Mouse (Mus musculus) CH12.LX (cell line): ENCODE measurements at regions not wholly inside any gene's neighbourhood (a gene's known extent, or its start where the extent isn't known, plus 50 kb on each side); places are given as distances from the start of the nearest gene placed in this dataset.

Experiments
- DNase-seq: peaks from one replicate; pipeline ENCODE4 v3.0.0-alpha.2; 2013; ENCODE audit errors: extremely low read depth
- H3K27ac ChIP-seq: 2 replicates; pipeline ENCODE4 v1.5.1; 2012; ENCODE audit warnings: low read depth, mild to moderate bottlenecking, control low read depth, moderate library complexity; ENCODE audit not compliant: insufficient read depth
- H3K27me3 ChIP-seq: replicated peaks from 2 replicates; pipeline ENCODE3; 2012; ENCODE audit warnings: inconsistent platforms
- H3K36me3 ChIP-seq, 2 experiments: replicated peaks in 1 of 2; 2 replicates each; pipeline versions ENCODE3 to v1.6.1; 2012; ENCODE audit warnings: inconsistent platforms in 1 of 2, low read length in 1 of 2, mild to moderate bottlenecking in 1 of 2, mixed read lengths in 1 of 2, moderate library complexity in 1 of 2; ENCODE audit not compliant: control insufficient read depth in 1 of 2, insufficient read depth in 1 of 2
- H3K4me1 ChIP-seq, 2 experiments: 2 replicates each; pipeline ENCODE4 v1.6.1; 2012; ENCODE audit warnings: inconsistent platforms in 1 of 2, moderate library complexity in 1 of 2; ENCODE audit not compliant: insufficient read depth in 2 of 2, control insufficient read depth in 1 of 2
- H3K4me2 ChIP-seq: 2 replicates; pipeline ENCODE4 v1.6.1; 2012; ENCODE audit warnings: low read depth, mild to moderate bottlenecking, control low read depth; ENCODE audit not compliant: poor library complexity, insufficient read depth, severe bottlenecking
- H3K4me3 ChIP-seq, 3 experiments: fragments of 150-350 bp in 1 of 3; sonication (generic) in 1 of 3; replicated peaks in 1 of 3; 2 replicates each; pipeline versions ENCODE3 to v1.5.1; 2011 to 2012; ENCODE audit warnings: low read depth in 2 of 3, low read length in 2 of 3, mild to moderate bottlenecking in 2 of 3, moderate library complexity in 2 of 3, control low read depth in 1 of 3, improper control_type of control experiment in 1 of 3, inconsistent platforms in 1 of 3, mixed read lengths in 1 of 3; ENCODE audit not compliant: poor library complexity in 1 of 3
- H3K79me2 ChIP-seq: replicated peaks from 2 replicates; pipeline ENCODE4 v1.6.1; 2012; ENCODE audit warnings: mild to moderate bottlenecking, moderate library complexity; ENCODE audit not compliant: control insufficient read depth, poor library complexity, insufficient read depth, severe bottlenecking; ENCODE audit errors: extremely low read depth
- H3K9ac ChIP-seq: 2 replicates; pipeline ENCODE4 v1.6.1; 2012; ENCODE audit warnings: low read depth, mild to moderate bottlenecking, control low read depth, moderate library complexity; ENCODE audit not compliant: insufficient read depth
- H3K9me3 ChIP-seq: replicated peaks from 2 replicates; pipeline ENCODE3; 2012; ENCODE audit warnings: low read length, inconsistent platforms, mixed read lengths
- CHD1 ChIP-seq: IDR thresholded peaks from 2 replicates; pipeline ENCODE4 v1.6.1; 2012; ENCODE audit warnings: low read depth, low read length, improper control_type of control experiment, inconsistent platforms
- CHD2 ChIP-seq: IDR thresholded peaks from 2 replicates; pipeline ENCODE4 v1.6.1; 2011; ENCODE audit warnings: low read length, improper control_type of control experiment
- E2F4 ChIP-seq: IDR thresholded peaks from 2 replicates; pipeline ENCODE4 v1.6.1; 2011; ENCODE audit warnings: low read depth, low read length, improper control_type of control experiment; ENCODE audit not compliant: insufficient replicate concordance
- ETS1 ChIP-seq: conservative IDR thresholded peaks from 2 replicates; pipeline ENCODE4 v1.6.1; 2012; ENCODE audit warnings: low read depth, mild to moderate bottlenecking, inconsistent platforms, low read length, improper control_type of control experiment, moderate library complexity
- GABPA ChIP-seq: IDR thresholded peaks from 2 replicates; pipeline ENCODE4 v1.6.1; 2012; ENCODE audit warnings: low read depth, low read length, improper control_type of control experiment, inconsistent platforms; ENCODE audit not compliant: insufficient replicate concordance
- HCFC1 ChIP-seq: IDR thresholded peaks from 2 replicates; pipeline ENCODE4 v1.6.1; 2012; ENCODE audit warnings: low read depth, mild to moderate bottlenecking, inconsistent platforms, low read length, improper control_type of control experiment
- JUN ChIP-seq: IDR thresholded peaks from 2 replicates; pipeline ENCODE4 v1.6.1; 2011; ENCODE audit warnings: low read depth, mild to moderate bottlenecking, low read length, improper control_type of control experiment, moderate library complexity; ENCODE audit not compliant: insufficient read depth
- JUND ChIP-seq: conservative IDR thresholded peaks from 2 replicates; pipeline ENCODE4 v1.6.1; 2011; ENCODE audit warnings: low read depth, low read length, improper control_type of control experiment
- KAT2A ChIP-seq: IDR thresholded peaks from 2 replicates; pipeline ENCODE4 v1.6.1; 2012; ENCODE audit warnings: low read length, improper control_type of control experiment, inconsistent platforms; ENCODE audit not compliant: insufficient replicate concordance
- MAFK ChIP-seq: IDR thresholded peaks from 2 replicates; pipeline ENCODE4 v1.6.1; 2011; ENCODE audit warnings: low read length, improper control_type of control experiment; ENCODE audit not compliant: insufficient replicate concordance
- MAX ChIP-seq: IDR thresholded peaks from 2 replicates; pipeline ENCODE4 v1.6.1; 2011; ENCODE audit warnings: low read length, improper control_type of control experiment
- MEF2A ChIP-seq: IDR thresholded peaks from 2 replicates; pipeline ENCODE4 v1.6.1; 2014; ENCODE audit warnings: low read depth, mild to moderate bottlenecking, inconsistent platforms, low read length, improper control_type of control experiment, borderline replicate concordance
- NELFE ChIP-seq: IDR thresholded peaks from 2 replicates; pipeline ENCODE4 v1.6.1; 2011; ENCODE audit warnings: low read depth, low read length, improper control_type of control experiment
- NRF1 ChIP-seq: IDR thresholded peaks from 2 replicates; pipeline ENCODE4 v1.6.1; 2014; ENCODE audit warnings: low read depth, mild to moderate bottlenecking, inconsistent platforms, low read length, improper control_type of control experiment, moderate library complexity
- PAX5 ChIP-seq: IDR thresholded peaks from 2 replicates; pipeline ENCODE4 v1.6.1; 2012; ENCODE audit warnings: low read length, inconsistent platforms, mixed read lengths
- POLR2A ChIP-seq: IDR thresholded peaks from 2 replicates; pipeline ENCODE4 v1.6.1; 2011; ENCODE audit warnings: low read depth, mild to moderate bottlenecking, improper control_type of control experiment, low read length
- POLR2AphosphoS2 ChIP-seq: IDR thresholded peaks from 2 replicates; pipeline ENCODE4 v1.6.1; 2011; ENCODE audit warnings: low read depth, low read length, improper control_type of control experiment
- RAD21 ChIP-seq: IDR thresholded peaks from 2 replicates; pipeline ENCODE4 v1.6.1; 2011; ENCODE audit warnings: low read depth, mild to moderate bottlenecking, low read length, improper control_type of control experiment, moderate library complexity
- RCOR1 ChIP-seq: conservative IDR thresholded peaks from 2 replicates; pipeline ENCODE4 v1.6.1; 2012; ENCODE audit warnings: low read depth, mild to moderate bottlenecking, inconsistent platforms, low read length, improper control_type of control experiment
- SMC3 ChIP-seq: IDR thresholded peaks from 2 replicates; pipeline ENCODE4 v1.6.1; 2011; ENCODE audit warnings: low read depth, low read length, improper control_type of control experiment
- TBP ChIP-seq: conservative IDR thresholded peaks from 2 replicates; pipeline ENCODE4 v1.6.1; 2011; ENCODE audit warnings: low read depth, low read length, improper control_type of control experiment
- UBTF ChIP-seq: IDR thresholded peaks from 2 replicates; pipeline ENCODE4 v1.6.1; 2012; ENCODE audit warnings: low read depth, mild to moderate bottlenecking, inconsistent platforms, low read length, improper control_type of control experiment, moderate library complexity
- USF1 ChIP-seq: IDR thresholded peaks from 2 replicates; pipeline ENCODE4 v1.6.1; 2014; ENCODE audit warnings: low read depth, mild to moderate bottlenecking, inconsistent platforms, low read length, improper control_type of control experiment
- USF2 ChIP-seq: conservative IDR thresholded peaks from 2 replicates; pipeline ENCODE4 v1.6.1; 2011; ENCODE audit warnings: low read depth, low read length, improper control_type of control experiment
- ZC3H11A ChIP-seq: IDR thresholded peaks from 2 replicates; pipeline ENCODE4 v1.6.1; 2012; ENCODE audit warnings: low read depth, mild to moderate bottlenecking, inconsistent platforms, low read length, improper control_type of control experiment
- dilution Hi-C: fragments of 300-500 bp; cut with MboI; formaldehyde crosslinking; loops from 2 replicates; pipeline ENCODE4 v1.14.3; 2020; ENCODE audit warnings: low sequenced_read_pairs; ENCODE audit not compliant: extremely low pct_unique_long_range_greater_than_20kb, extremely low pct_ligation_motif_present
- in situ Hi-C: fragments of 300-500 bp; cut with MboI; formaldehyde crosslinking; loops from 3 replicates; pipeline ENCODE4 v1.14.3; 2019; ENCODE audit warnings: low sequenced_read_pairs, low pct_ligation_motif_present, low pct_unique_long_range_greater_than_20kb, mixed read lengths

DNA sequence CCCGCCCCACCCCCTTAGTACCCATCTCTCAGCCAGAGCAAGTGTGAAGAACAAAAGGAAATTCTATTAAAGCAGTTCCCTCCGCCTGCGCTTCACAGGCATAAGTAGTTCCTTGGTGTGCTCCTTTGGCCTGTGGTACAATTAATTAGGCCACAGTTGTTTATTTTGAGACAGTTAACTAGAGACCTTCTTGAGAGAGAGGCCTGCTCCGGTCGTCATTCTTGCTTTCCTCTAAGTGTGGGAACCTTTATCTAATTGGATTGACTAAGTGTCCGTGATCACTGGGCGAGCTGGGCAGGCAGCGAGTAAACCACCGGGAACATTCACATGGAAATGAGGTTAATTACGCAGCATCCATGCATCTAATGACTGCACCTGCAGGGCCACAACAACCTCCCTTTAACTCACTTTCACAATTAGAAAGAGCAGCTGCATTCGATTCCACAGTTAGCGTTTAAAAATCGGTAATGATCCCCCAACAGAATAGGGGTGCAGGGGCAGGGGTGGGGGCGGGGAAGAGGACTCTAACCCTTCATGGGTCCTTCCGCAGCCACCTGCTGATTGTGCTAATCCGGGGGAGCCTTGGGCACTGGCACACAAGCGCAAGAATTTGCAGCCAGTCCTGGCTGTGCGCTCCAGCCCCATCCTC, 584.3 kb upstream of the Sox9 start:
- Histone ChIP-seq H3K4me3 (no peak overlapping the region), H3K36me3 (no peaks in the 10 kb centered on the region), H3K4me2 (no peak overlapping the region), H3K9ac (no peak overlapping the region), H3K9me3 (peaks cover 77% of the 10 kb centered on the region), H3K4me1 (no peaks in the 10 kb centered on the region), H3K27me3 (no peaks in the 10 kb centered on the region), H3K79me2 (no peaks in the 10 kb centered on the region), H3K27ac (no peak overlapping the region)
- dilution Hi-C loops = no loop called here
- in situ Hi-C loops = no loop called here
- TF ChIP-seq MAFK (no peak), ZC3H11A (no peak), RCOR1 (no peak), KAT2A (no peak), NRF1 (no peak), GABPA (no peak), NELFE (no peak), CHD1 (no peak), SMC3 (no peak), CHD2 (no peak), PAX5 (no peak), MEF2A (no peak), E2F4 (no peak), JUN (no peak), ETS1 (no peak)
- DNase-seq = no peak

DNA sequence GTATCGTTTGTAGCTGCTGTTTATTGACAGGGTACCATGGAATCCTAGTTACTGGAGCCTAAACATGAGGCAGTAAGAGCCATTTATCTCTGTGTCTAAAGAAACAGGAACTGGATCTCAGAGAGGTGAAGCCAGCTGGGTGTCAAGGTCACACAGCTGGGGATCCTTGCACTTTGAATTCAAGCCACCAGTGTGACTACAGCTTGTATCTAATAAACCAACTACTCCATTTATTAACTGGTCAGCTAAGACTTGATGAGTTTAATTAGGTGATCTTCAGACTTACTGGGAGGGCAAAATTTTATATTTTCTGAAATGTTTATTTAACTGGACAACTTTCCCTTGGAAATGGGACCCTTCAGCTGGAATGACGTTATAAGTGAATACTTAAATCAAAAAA, 577.5 kb upstream of the Sox9 start:
- no peaks in the 10 kb centered on the region for H3K4me1 ChIP-seq
- no peaks in the 10 kb centered on the region for H3K79me2 ChIP-seq
- no peak for DNase-seq
- no peak overlapping the region for H3K9ac ChIP-seq
- H3K27ac ChIP-seq = no peak overlapping the region
- TF ChIP-seq SMC3 (no peak), UBTF (no peak), HCFC1 (no peak), E2F4 (no peak), USF2 (no peak), POLR2A (no peak), RAD21 (no peak), MAFK (no peak), CHD2 (no peak), NRF1 (no peak), TBP (no peak), JUND (no peak), KAT2A (no peak), CHD1 (no peak), MEF2A (no peak), POLR2AphosphoS2 (no peak), USF1 (no peak), MAX (no peak), RCOR1 (no peak), NELFE (no peak)
- TF ChIP-seq, all 38 proteins: peak for 0
- H3K4me3 ChIP-seq = no peak overlapping the region
- in situ Hi-C loops = no loop called here
- peaks cover 75% of the 10 kb centered on the region for H3K9me3 ChIP-seq
- H3K27me3 ChIP-seq = no peaks in the 10 kb centered on the region
- H3K36me3 ChIP-seq = no peaks in the 10 kb centered on the region
- H3K4me2 ChIP-seq = no peak overlapping the region
- dilution Hi-C loops = no loop called here
